Mouse (Mus musculus): ENCODE results near the gene Capn7. TPM values are rescaled to one million over a fixed set of nuclear protein-coding genes. Genes with fewer than 3 reads are reported as not detected.

The Capn7 gene
- total and polyA plus RNA-seq, 3 experiments, result 23.2 to 83.7 (median 30.0) TPM

DNA sequence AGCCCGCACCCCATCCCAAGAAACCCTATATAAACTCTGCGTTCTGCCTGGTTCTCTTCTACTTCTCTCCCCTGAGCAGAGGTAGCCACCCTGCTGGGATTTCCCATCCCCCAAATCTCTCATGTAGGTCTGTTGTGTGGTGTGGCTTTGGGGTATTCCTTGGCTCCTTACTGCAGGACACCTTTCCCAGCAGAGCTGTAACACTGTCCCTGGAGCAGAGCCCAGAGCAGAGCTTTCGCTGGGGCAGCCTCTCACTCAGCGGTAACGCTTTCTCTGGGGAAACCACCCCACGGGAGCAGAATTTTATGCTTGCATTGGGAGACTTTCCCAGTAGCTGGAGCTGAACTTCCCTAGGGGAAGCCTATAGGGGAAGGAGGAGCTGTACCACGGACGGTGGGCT lies 45.8 kb downstream of the Capn7 start:
- Histone ChIP-seq H3K9me3 (replicated peaks; ENCODE audit: insufficient read depth, low read length) (no peaks in the 10 kb centered on the region), H3K27me3 (ENCODE audit: control insufficient read depth in 1 of 2, insufficient read depth in 2 of 2, low read length in 2 of 2) (no peaks in the 10 kb centered on the region), H3K4me1 (ENCODE audit: control insufficient read depth in 1 of 2, insufficient read depth in 2 of 2, low read length in 2 of 2) (no peaks in the 10 kb centered on the region), H3K79me2 (ENCODE audit: control insufficient read depth, insufficient read depth, low read length, poor library complexity) (no peaks in the 10 kb centered on the region), H3K27ac (ENCODE audit: control insufficient read depth, low read depth, low read length) (no peak overlapping the region), H3K9ac (ENCODE audit: control insufficient read depth, low read depth, low read length, poor library complexity, severe bottlenecking) (no peak overlapping the region), H3K36me3 (ENCODE audit: control insufficient read depth in 1 of 2, insufficient read depth in 2 of 2, low read length in 2 of 2) (no peaks in the 10 kb centered on the region), H3K4me3 (ENCODE audit: control insufficient read depth in 1 of 2, insufficient read depth in 1 of 2, low read depth in 2 of 2, low read length in 2 of 2) (no peak overlapping the region)
- no peak for TF ChIP-seq MYC (IDR thresholded peaks at IDR 0.05; ENCODE audit: low read depth, low read length)
- TF ChIP-seq RCOR1 (IDR thresholded peaks at IDR 0.05; ENCODE audit: low read depth, low read length), result no peak
- no peak for TF ChIP-seq ZC3H11A (IDR thresholded peaks at IDR 0.05; ENCODE audit: low read depth, low read length)
- TF ChIP-seq POLR2A (IDR thresholded peaks at IDR 0.05; ENCODE audit: control insufficient read depth in 1 of 2, insufficient read depth in 1 of 2, low read depth in 1 of 2, low read length in 2 of 2, poor library complexity in 1 of 2), result no peak
- no peak for TF ChIP-seq ZKSCAN1 (IDR thresholded peaks at IDR 0.05; ENCODE audit: low read depth, low read length)
- no peak for TF ChIP-seq ELF1 (IDR thresholded peaks at IDR 0.05; ENCODE audit: low read depth, low read length)
- DNase-seq (ENCODE audit: low read depth, low spot score), result no peak

GRCm38 (mm10) chr14:31383470-31384050 lies 47.1 kb downstream of the Capn7 start:
- no peak overlapping the region for H3K4me3 ChIP-seq (ENCODE audit: control insufficient read depth in 1 of 2, insufficient read depth in 1 of 2, low read depth in 2 of 2, low read length in 2 of 2)
- no peaks in the 10 kb centered on the region for H3K27me3 ChIP-seq (ENCODE audit: control insufficient read depth in 1 of 2, insufficient read depth in 2 of 2, low read length in 2 of 2)
- H3K36me3 ChIP-seq (ENCODE audit: control insufficient read depth in 1 of 2, insufficient read depth in 2 of 2, low read length in 2 of 2), result no peaks in the 10 kb centered on the region

DNA sequence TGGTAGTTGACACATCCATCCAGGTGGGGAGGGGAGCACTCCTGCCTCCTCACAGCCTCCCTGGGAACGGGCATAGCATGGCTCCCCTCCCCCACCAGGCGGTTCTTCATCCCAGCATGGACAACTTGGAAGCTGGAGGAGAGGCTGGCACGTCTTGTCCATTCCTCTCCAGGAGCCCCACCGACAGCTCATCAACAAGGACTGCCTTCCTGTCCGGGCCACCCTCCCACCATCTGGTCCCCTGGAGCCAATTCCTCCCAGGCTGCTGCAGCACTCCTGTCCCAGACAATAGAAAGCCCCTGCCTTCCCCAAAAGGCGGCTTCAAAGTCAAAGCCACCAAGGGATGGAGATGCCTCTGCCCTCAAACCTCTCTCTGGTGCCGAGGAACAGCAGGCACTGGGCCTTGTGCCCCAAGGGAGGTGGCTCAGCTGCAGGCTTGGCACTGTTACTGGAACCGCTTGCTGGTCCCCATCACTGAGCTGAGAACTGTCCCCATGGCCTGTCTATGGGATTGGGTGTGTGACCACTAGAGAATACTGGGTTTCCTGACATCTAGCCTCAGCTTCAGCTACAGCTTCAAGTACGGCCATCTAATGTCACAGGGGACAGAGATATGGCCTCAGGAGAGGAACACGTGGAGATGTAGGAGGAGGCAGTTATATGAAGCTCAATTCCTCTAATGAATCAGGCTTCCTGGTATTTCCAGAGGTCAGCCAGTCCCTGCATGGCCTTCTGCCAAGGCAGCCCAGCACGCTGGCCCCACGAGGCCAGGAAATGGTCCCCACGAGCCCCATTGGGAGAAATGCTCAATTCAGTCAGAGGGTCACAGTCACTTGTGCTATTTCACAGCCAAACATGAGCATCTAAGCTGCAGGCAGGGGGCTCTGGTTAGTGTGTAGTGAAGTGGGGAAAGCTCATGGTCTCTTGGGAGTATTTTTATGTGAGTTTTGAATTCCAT lies 48.2 kb downstream of the Capn7 start:
- Histone ChIP-seq H3K4me1 (ENCODE audit: control insufficient read depth in 1 of 2, insufficient read depth in 2 of 2, low read length in 2 of 2) (no peaks in the 10 kb centered on the region), H3K79me2 (ENCODE audit: control insufficient read depth, insufficient read depth, low read length, poor library complexity) (no peaks in the 10 kb centered on the region), H3K27me3 (ENCODE audit: control insufficient read depth in 1 of 2, insufficient read depth in 2 of 2, low read length in 2 of 2) (no peaks in the 10 kb centered on the region), H3K36me3 (ENCODE audit: control insufficient read depth in 1 of 2, insufficient read depth in 2 of 2, low read length in 2 of 2) (no peaks in the 10 kb centered on the region), H3K27ac (ENCODE audit: control insufficient read depth, low read depth, low read length) (no peak overlapping the region), H3K4me3 (ENCODE audit: control insufficient read depth in 1 of 2, insufficient read depth in 1 of 2, low read depth in 2 of 2, low read length in 2 of 2) (no peak overlapping the region), H3K9ac (ENCODE audit: control insufficient read depth, low read depth, low read length, poor library complexity, severe bottlenecking) (no peak overlapping the region), H3K9me3 (replicated peaks; ENCODE audit: insufficient read depth, low read length) (no peaks in the 10 kb centered on the region)
- no peak for TF ChIP-seq MAZ (IDR thresholded peaks at IDR 0.05; ENCODE audit: low read depth, low read length)
- TF ChIP-seq POLR2AphosphoS2 (IDR thresholded peaks at IDR 0.05; ENCODE audit: low read length), result no peak
- no peak for TF ChIP-seq BHLHE40 (IDR thresholded peaks at IDR 0.05; ENCODE audit: borderline replicate concordance, low read depth, low read length)
- no peak for TF ChIP-seq UBTF (IDR thresholded peaks at IDR 0.05; ENCODE audit: borderline replicate concordance, insufficient read depth, low read depth, low read length)
- no peak for TF ChIP-seq MAX (IDR thresholded peaks at IDR 0.05; ENCODE audit: low read length)
- no peak for TF ChIP-seq CHD1 (IDR thresholded peaks at IDR 0.05; ENCODE audit: low read depth, low read length)
- no peak for TF ChIP-seq CHD2 (IDR thresholded peaks at IDR 0.05; ENCODE audit: low read length)
- no peak for TF ChIP-seq POLR2A (IDR thresholded peaks at IDR 0.05; ENCODE audit: control insufficient read depth in 1 of 2, insufficient read depth in 1 of 2, low read depth in 1 of 2, low read length in 2 of 2, poor library complexity in 1 of 2)
- no peak for TF ChIP-seq GATA1 (IDR thresholded peaks at IDR 0.05; ENCODE audit: low read depth, low read length)
- TF ChIP-seq MXI1 (IDR thresholded peaks at IDR 0.05; ENCODE audit: low read depth, low read length), result no peak
- no peak for TF ChIP-seq NELFE (IDR thresholded peaks at IDR 0.05; ENCODE audit: low read depth, low read length)
- TF ChIP-seq E2F4 (IDR thresholded peaks at IDR 0.05; ENCODE audit: borderline replicate concordance, low read depth, low read length), result no peak
- TF ChIP-seq MYC (IDR thresholded peaks at IDR 0.05; ENCODE audit: low read depth, low read length), result no peak
- no peak for TF ChIP-seq SMC3 (IDR thresholded peaks at IDR 0.05; ENCODE audit: low read depth, low read length)
- no peak for TF ChIP-seq TBP (IDR thresholded peaks at IDR 0.05; ENCODE audit: low read depth, low read length)
- TF ChIP-seq NRF1 (IDR thresholded peaks at IDR 0.05; ENCODE audit: insufficient read depth, low read depth, low read length, poor library complexity, severe bottlenecking), result no peak
- no peak for TF ChIP-seq SIN3A (IDR thresholded peaks at IDR 0.05; ENCODE audit: low read length)
- no peak for TF ChIP-seq TAL1 (IDR thresholded peaks at IDR 0.05; ENCODE audit: low read length)
- no peak for TF ChIP-seq MYB (IDR thresholded peaks at IDR 0.05; ENCODE audit: low read depth, low read length)
- TF ChIP-seq USF2 (IDR thresholded peaks at IDR 0.05; ENCODE audit: borderline replicate concordance in 1 of 2, insufficient read depth in 1 of 2, low read depth in 1 of 2, low read length in 2 of 2), result no peak
- no peak for DNase-seq (ENCODE audit: low read depth, low spot score)

More at GRCm38 (mm10) chr14:31383470-31384050, 47.1 kb downstream of the Capn7 start:
- H3K9ac ChIP-seq (ENCODE audit: control insufficient read depth, low read depth, low read length, poor library complexity, severe bottlenecking), result no peak overlapping the region
- no peaks in the 10 kb centered on the region for H3K4me1 ChIP-seq (ENCODE audit: control insufficient read depth in 1 of 2, insufficient read depth in 2 of 2, low read length in 2 of 2)
- TF ChIP-seq EP300 (IDR thresholded peaks at IDR 0.05; ENCODE audit: low read depth in 1 of 2, low read length in 2 of 2), result no peak
- H3K27ac ChIP-seq (ENCODE audit: control insufficient read depth, low read depth, low read length), result no peak overlapping the region
- DNase-seq (ENCODE audit: low read depth, low spot score), result no peak
- H3K9me3 ChIP-seq (replicated peaks; ENCODE audit: insufficient read depth, low read length), result no peaks in the 10 kb centered on the region
- H3K79me2 ChIP-seq (ENCODE audit: control insufficient read depth, insufficient read depth, low read length, poor library complexity), result no peaks in the 10 kb centered on the region

Data from MEL (cell line).